Mouse (Mus musculus): ENCODE measurements around the gene Prodh2.
"Not testable (repeated sequence)": the region's sequence is repeated elsewhere in the genome, so short reads cannot be mapped to it uniquely, and the experiment has no call there.

Prodh2 gene

DNA sequence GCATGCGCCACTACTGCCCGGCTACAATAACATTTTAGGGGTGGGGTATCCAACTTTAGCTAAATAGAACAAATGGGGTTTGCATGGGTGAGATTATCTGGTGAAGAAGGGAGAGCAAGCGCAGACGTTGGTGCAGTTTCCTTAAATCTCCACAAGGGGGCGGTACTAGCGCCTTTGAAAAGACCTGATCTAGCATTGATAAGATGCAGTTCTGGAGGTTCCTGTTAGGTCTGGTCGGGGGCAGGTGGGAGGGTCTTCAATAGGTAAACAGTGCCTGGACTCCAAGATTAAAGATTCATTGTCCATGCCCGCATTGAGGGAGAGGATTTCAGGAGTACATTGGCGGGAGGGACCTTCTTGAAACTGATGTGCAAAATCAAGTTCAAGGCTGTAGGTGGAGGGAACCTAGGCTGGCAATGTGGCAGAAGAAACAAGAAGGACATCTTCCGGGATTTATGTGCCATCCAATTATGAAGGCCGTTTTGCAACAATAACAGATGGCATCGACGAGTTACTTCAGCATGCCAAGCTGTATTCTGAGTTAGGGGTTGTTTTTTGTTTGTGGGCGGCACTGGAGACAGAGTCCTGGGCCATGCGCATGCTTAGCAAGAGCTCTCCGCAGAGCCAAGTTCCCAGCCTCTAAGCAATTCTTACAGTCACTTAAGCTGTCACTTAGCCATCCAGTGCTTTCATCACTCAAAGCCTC is 3.0 kb upstream of the Prodh2 start:
- peak in 1 of 2 experiments; percentile 13 for DNase-seq

DNA sequence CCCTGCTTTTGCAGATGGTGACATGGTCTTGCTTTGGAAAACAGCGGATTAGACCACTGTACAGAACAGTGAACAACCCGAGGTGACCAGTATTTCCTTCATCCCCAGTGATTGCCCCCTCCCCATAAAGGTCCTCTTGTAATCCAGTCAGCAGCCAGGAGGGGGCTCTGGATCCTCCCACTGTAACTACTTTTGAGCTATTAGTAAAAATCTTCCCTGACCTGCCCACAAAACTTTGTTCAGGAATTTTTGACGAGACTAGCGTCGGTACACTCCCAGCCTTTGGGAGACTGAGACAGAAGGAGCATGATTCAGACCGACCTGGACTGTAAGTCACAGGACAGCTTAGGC is 2.5 kb upstream of the Prodh2 start:
- DNase-seq: no peak

DNA sequence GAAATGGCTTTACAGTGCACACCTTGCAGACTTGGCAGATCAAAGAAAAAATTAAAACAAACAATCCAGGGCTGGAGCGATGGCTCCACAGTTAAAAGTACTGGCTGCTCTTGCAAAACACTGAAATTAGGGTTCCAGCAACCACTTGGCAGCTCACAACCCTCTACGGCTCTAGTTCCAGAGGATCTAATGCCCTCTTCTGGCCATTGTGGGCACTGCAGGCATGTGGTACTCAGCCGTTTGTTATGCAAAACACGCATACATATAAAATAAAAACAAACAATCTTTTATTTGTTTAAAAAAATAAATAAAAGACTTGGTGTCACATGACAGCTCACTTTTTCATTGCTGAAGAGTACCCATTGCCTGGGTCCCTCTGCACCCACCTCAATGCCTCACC is 657 bp upstream of the Prodh2 start:
- DNase-seq: peak; percentile 25 to 33

DNA sequence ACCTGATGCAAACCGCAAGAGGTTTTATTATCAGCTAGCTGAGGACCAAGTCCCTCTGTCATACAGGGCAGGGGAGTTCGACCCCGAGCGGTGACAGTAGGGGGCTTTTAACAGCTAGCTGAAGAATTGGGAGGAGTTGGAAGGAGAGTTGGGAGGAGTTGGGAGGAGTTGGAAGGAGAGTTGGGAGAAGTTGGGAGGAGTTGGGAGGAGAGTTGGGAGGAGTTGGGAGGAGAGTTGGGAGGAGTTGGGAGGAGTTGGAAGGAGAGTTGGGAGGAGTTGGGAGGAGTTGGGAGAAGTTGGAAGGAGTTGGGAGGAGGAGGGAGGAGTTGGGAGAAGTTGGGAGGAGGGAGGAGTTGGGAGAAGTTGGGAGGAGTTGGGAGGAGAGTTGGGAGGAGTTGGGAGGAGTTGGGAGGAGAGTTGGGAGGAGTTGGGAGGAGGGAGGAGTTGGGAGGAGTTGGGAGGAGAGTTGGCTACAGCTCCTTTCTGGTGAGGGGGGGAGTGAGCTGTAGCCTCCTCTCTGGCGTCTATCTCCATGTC is 2.2 kb downstream of the Prodh2 start:
- not testable (repeated sequence) for DNase-seq

DNA sequence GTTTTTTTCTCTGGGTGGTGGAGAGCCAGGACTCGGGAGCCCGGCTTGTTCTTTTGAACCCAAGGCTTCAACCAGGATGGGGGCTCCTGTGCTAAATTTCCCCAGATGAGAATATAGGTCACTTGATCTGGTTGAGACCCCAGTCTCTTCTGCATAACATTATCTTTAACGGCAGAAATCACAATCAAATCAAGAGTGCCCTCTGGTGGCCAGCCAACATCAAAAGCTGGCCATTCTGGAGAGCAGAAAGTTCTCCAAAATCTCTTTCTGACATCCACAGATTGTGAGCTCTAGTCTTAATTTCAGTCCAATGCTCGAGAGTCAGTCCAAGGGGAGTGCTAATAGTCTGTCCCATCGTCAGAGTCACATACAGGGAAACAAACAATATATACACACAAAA is 7.7 kb downstream of the Prodh2 start:
- not testable (repeated sequence) for DNase-seq

GRCm38 (mm10) chr7:30508061-30508460 is 14.6 kb downstream of the Prodh2 start:
- DNase-seq: no peak

GRCm38 (mm10) chr7:30515003-30515760 is 21.8 kb downstream of the Prodh2 start:
- DNase-seq: no peak

DNA sequence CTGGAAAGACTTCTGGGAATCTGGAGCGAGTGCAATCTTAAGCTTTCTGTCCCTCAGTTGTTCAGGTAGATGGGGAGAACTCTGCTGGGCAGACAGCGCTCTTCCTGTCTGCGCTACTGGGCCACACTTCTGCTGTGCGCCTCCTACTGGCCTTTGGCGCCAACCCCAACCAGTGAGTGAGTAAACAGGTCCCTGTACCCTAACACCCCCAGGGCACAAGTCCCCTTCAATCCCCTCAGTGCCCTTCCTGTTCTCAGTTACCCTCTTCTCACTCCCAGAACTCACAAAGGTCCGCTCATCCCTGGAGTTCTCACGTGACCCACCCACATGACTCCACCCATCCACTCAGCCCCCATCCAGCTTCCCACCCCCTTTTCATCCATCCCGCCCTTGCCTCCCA is 24.9 kb downstream of the Prodh2 start:
- no peak for DNase-seq

- no peak for DNase-seq
Measured at GRCm38 (mm10) chr7:30520396-30520795, 27.0 kb downstream of the Prodh2 start.

GRCm38 (mm10) chr7:30520856-30521255 is 27.4 kb downstream of the Prodh2 start:
- DNase-seq: no peak

DNA sequence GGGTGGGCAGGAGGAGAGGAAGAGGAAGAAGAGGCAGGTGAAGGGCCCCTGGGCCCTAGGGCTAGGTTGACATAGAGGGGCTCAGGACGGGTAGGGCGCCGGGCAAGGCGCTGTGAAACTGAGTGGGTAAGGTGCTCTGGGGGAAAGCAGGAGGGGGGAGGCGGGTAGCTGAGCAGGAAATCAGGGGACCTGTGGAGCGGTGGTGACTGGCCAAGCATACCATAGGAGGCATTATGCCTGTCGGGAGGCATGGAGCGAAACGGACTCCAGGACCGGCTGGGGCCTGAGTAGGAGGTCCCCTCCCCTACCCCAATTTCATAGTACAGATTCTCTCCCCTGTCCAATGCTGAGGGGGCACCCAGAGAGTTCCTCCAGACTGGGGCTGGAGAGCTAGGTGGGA is 29.4 kb downstream of the Prodh2 start:
- DNase-seq: no peak

DNA sequence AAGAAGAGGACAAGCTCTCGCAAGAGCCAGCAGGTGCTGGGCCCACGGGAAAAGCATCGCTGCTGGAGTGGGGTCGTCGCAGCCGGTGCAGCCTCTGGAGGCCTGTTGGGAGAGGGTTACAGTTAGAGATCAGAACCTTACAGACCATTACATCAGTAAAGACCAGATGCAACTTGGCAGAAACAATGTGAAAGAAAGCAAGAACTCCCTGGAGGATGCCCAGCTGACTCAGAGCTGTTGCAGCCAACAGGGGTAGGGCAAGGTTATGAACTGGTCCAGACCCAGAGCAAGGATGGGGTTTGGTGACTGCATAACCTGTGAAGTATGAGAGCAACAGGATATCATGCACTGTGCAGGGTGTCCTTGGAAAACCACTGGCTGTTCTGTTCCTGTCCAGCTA is 31.1 kb downstream of the Prodh2 start:
- DNase-seq: no peak

GRCm38 (mm10) chr7:30525954-30526353 is 32.5 kb downstream of the Prodh2 start:
- no peak for DNase-seq

GRCm38 (mm10) chr7:30526399-30526798 is 33.0 kb downstream of the Prodh2 start:
- no peak for DNase-seq

DNA sequence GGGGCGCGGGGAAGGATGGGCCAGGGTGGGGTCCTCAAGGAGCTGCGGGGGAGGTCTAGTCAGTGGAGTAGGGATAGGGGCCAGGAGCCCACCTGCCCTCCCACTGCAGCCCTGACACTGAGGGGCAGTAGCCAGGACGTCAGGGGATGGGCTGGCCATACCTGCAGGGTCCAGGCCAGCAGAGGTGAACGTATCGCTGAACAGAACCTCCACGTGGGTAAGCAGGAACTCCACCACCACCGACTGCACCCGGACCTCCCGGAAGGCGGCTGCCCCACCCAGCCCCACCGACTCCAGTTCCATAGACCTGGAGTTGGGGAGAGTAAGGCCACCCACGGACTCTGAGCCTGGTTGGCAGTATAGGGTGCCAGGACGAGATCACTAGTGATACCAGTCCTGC is 33.6 kb downstream of the Prodh2 start:
- no peak for DNase-seq

DNA sequence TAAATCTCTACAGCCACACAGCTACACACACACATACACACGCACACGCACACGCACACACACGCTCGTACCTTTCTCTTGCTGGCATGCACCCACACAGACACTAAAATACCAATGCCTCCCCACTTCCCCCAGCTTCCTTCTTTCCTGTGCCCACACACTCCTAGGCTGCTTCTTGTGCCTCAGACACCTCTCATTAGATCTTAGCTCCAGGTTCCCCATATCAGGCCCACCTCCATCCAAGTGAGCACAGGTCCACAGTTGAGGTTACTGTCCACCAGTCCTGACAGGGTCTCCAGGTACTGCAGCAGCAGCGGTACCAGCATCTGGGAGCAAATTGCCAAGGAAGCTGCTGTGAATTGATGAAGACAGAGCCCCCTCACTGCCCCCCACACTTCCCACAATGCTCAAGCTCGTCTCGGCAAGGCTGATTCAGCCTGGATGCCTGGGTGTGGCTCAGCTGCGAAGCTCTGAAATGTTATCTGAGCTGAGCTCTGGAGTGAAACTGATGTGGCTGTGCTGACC is 37.9 kb downstream of the Prodh2 start:
- DNase-seq: no peak

DNA sequence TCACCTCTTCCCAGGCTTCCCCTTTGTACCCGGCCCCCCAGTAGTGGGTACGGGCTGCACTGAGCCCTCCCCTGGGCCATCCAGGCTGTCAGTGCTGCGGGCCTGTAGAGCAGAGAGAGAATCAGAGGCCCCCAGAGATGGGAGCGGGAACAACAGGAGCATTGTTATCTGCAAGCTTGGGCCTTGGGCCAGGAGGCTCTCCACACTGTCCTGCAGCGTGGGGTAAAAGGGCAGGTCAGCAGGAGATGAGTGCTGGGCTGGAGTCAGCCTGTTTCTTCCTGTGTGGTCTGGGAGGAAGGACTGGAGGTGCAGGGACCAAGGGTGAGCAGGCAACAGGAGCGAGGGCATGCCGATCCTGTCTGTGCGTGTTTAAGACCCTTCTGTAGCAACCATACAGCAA is 39.5 kb downstream of the Prodh2 start:
- DNase-seq: no peak

DNA sequence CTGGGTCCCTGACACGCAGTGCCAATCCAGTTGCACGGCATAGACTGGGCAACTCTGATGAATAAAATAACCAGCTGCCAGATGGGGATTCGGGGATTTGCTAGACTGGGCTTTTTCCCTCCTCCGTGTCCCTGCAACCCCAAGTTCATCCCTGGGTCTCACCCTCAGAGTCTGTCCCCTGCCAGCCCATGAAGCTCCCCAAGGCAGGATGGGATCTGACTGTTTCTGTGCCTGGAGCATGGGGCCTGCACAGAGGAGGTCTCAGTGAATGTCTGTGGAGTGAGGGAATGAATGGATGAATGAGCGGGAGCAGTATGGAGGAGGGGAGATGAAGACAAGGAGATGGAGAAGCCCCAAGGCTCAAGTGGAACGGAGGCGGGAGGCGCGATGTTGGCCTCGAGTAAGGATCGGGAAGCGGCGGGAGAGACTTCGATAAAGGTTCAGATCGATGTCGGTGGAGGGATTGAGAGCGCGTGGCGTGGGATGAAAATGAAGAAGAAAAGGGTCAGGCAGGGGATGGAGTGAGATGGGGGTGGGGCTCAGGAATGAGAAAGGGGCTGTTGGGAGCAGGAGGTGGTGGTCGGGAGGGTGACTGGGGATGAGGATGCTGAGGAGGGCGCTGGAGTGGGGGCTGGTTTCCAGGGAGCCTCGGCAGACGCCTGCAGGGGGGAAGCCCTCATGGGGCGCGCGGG is 40.7 kb downstream of the Prodh2 start:
- DNase-seq: peak; percentile 48 to 63

- peak; percentile 95 to 96 for DNase-seq
Measured at GRCm38 (mm10) chr7:30534633-30535577, 41.5 kb downstream of the Prodh2 start, which contains the start of gene Arhgap33. Gene Arhgap33, minus strand, starts transcription at chr7:30535060.

GRCm38 (mm10) chr7:30540572-30540971 is 47.1 kb downstream of the Prodh2 start:
- DNase-seq: no peak

- no peak for DNase-seq
Measured at GRCm38 (mm10) chr7:30544327-30544726, 50.9 kb downstream of the Prodh2 start.

- no peak for DNase-seq
Measured at GRCm38 (mm10) chr7:30549880-30550279, 56.5 kb downstream of the Prodh2 start.

All from thymus, adult 18-20 months (tissue).